ENCODE assay signal across 13 mouse cellular contexts in the genomic region with DNA sequence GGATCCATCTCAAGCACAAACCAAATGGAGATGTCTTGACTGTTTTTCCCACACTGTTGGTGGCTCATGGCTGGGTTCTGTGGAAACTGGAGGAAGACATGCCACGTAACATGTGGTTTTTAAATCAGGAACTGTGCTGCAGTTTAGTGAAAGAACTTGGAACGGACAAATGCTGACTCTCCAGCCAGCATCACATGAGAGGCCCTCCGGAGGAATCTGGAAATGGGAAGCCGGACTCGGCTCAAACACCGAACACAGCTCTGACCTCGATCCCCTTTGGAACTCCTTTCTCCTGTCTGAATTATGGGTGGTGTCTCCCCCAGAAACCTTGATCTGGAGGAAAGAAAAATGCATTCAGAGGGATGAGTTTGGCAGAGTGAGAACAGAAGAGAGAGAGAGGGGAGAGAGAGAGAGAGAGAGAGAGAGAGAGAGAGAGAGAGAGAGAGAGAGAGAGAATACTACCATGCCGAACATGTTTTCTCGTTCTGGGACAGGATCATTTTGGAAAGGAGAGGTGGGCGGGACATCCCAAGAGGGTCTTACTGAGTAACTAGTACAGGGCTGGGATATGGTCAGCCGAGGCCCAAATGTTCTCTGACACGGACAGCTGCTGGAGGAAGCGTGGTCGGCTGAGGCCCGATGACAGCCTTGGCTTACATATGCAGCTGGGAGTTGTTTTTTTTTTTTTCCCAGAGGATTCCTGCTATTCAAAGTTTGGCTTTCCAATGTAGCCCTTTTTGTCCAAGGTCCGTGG. TPM values are rescaled to one million over a fixed set of nuclear protein-coding genes. Genes with fewer than 3 reads are reported as not detected.
DNase-seq lines count a peak whose midpoint lies in the region; ATAC-seq and TF ChIP-seq lines count a peak whose summit lies in the region.
"Had no signal": no experiment of that assay in that cellular context is flagged by ENCODE, and none has a peak within 500 bp of the region (broad histone marks: within the 10 kb centered on the region; RNA-seq: fewer than 3 reads in every experiment).

No protein-coding gene starts in this region.

- no peaks in the 10 kb centered on the region for H3K4me1 ChIP-seq in kidney, adult 2 months (ENCODE audit: control insufficient read depth, insufficient read depth, low read length)
- H3K4me1 ChIP-seq: liver, embryonic 15.5 days; midbrain, embryonic 15.5 days had no signal

- no peak overlapping the region for H3K4me3 ChIP-seq in kidney, adult 2 months (ENCODE audit: insufficient read depth, low read depth, low read length)
- H3K4me3 ChIP-seq in gastrocnemius, adult 2 months: no peak overlapping the region
- H3K4me3 ChIP-seq: erythroblast, embryonic 14.5 days; liver, embryonic 15.5 days; midbrain, embryonic 15.5 days had no signal

- H3K27ac ChIP-seq in kidney, adult 2 months (ENCODE audit: insufficient read depth, low read depth, low read length): no peak overlapping the region; the same call in 1 of the 2 replicates
- H3K27ac ChIP-seq in gastrocnemius, adult 2 months: peak overlapping the region; percentile 85
- H3K27ac ChIP-seq: liver, embryonic 15.5 days; midbrain, embryonic 15.5 days had no signal

- no peak for TF ChIP-seq CTCF in kidney, adult 2 months (conservative IDR thresholded peaks at IDR 0.05; ENCODE audit: insufficient read depth, insufficient read length, low read depth, low read length)
- TF ChIP-seq CTCF in gastrocnemius, adult 2 months (IDR thresholded peaks at IDR 0.05): no peak

- intact Hi-C loops in gastrocnemius, adult 2 months (cut with DNase I): no loop called here
- intact Hi-C loops in heart, postnatal 10 days (cut with DNase I): no loop called here

- no peak for TF ChIP-seq POLR2A in kidney, adult 2 months (IDR thresholded peaks at IDR 0.05; ENCODE audit: low read depth, low read length)

- H3K27me3 ChIP-seq in kidney, adult 2 months (replicated peaks; ENCODE audit: control insufficient read depth, insufficient read depth, low read length): no peaks in the 10 kb centered on the region
- H3K27me3 ChIP-seq: liver, embryonic 15.5 days; midbrain, embryonic 15.5 days had no signal

- peak; percentile 27 for DNase-seq in kidney, adult 2 months
- no peak for DNase-seq in kidney, adult 18-20 months
- DNase-seq in gastrocnemius, adult 2 months: peak; percentile 83
- peak; percentile 70 to 78 for DNase-seq in heart, postnatal 10 days
- peak; percentile 90 for DNase-seq in skeletal muscle tissue, adult 2 months (ENCODE audit: low read depth, low spot score)
- no peak for DNase-seq in adipocyte (ENCODE audit: low spot score)
- no peak for DNase-seq in adrenal gland, adult 18-20 months (ENCODE audit: low spot score in 2 of 2)
- DNase-seq: cerebellum, postnatal 25 days; spleen, adult 18-20 months had no signal

- 73% methylated on average over 16 of the region's 16 CpGs for WGBS in kidney, adult 2 months

- no peak for ATAC-seq in erythroblast, adult 5-6 weeks (replicated peaks; ENCODE audit: low FRiP score, poor library complexity, severe bottlenecking)
- ATAC-seq: midbrain, embryonic 15.5 days had no signal

- no peaks in the 10 kb centered on the region for H3K36me3 ChIP-seq in kidney, adult 2 months (ENCODE audit: control insufficient read depth, insufficient read depth, low read length)
- H3K36me3 ChIP-seq: liver, embryonic 15.5 days; midbrain, embryonic 15.5 days had no signal

RNA-seq across cellular contexts. Expression of gene Cops8, which starts 53.9 kb away (rescaled TPM):
- polyA plus RNA-seq in kidney, adult 2 months (2012; rRNA removed): 39.7 and 41.9 TPM in 2 replicates
- total RNA-seq in gastrocnemius, adult 2 months (2021): 100 to 1,000 TPM; 102 to 104 TPM
- 10 to 100 TPM; 84.1 to 87.8 TPM for total RNA-seq in heart, postnatal 10 days (2021)
- total RNA-seq in erythroblast, adult 5-6 weeks (2015; ENCODE audit: low replicate concordance): 17.6 and 35.9 TPM in 2 replicates
- 25.8 and 33.8 TPM in 2 replicates for total RNA-seq in erythroblast, adult 5-6 weeks (2017; ENCODE audit: low replicate concordance)
- total RNA-seq in adrenal gland, adult 18-20 months (2021): 10 to 100 TPM; 83.9 to 84.4 TPM

Comparison
In these comparisons a context has a peak if more than half of its experiments do, and no peak if none do; other contexts are left out.
1. DNase-seq: peak in kidney, adult 2 months (single experiment), gastrocnemius, adult 2 months (single experiment), heart, postnatal 10 days (2 of 2) and skeletal muscle tissue, adult 2 months (single experiment); none in kidney, adult 18-20 months (single experiment), adipocyte (single experiment) and adrenal gland, adult 18-20 months (0 of 2).